Mouse (Mus musculus) T-cell, adult 66 days (primary cell): Measurements from ENCODE around the gene Nkx2-9. TPM values are rescaled to one million over a fixed set of nuclear protein-coding genes. Genes with fewer than 3 reads are reported as not detected.

Source experiments
- total RNA-seq, 2 experiments: library from RNA; stranded (reverse); gene quantifications; 3 replicates in 1 of 2; 4 replicates in 1 of 2; pipeline ENCODE4 v1.2.4; 2023

Gene Nkx2-9
- not detected for total RNA-seq

DNA sequence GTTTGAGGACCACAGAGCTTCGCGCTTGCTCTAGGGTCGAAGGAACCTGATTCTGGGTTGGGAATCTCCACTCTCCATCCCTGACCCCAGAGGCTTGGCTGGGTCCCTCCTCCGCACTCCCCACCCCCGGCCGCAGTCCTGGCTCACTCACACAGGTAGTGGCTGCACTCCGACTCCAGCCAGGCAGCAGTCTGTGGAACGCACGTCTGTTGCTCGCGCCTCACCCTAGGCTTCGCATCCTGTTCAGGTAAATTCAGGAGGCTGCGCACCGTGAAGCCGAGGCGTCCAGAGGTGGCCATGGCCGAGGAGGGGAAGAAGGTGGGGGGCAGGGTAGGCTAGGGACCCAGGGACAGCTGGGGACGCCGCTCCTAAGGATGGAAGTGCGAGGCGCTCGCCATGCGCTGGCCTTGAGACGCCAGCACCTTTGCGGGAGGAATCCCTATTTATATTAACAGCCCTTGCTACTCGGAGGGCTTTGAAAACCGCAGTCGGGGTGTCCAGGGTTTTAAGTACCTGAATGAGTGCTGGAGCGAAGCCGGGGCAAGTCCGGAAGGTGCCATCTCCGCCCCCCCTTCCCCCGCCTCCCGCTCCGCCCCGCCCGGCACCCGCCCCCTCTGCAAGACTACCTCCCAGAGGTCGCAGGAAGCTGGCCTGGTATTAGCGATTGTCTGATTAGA, at the start of gene Nkx2-9:
Gene Nkx2-9, minus strand, starts transcription at position 524 of the 677 bp plus-strand sequence.

Other genes starting within 250 kb of the Nkx2-9 start
- gene Nkx2-1, start 76.4 kb downstream of the Nkx2-9 start, total RNA-seq: not detected
- gene Pax9, start 78.5 kb upstream of the Nkx2-9 start, total RNA-seq: not detected